Mouse (Mus musculus): ENCODE measurements around the gene Olfr1282.
"Not testable (repeated sequence)": the region's sequence is repeated elsewhere in the genome, so short reads cannot be mapped to it uniquely, and the experiment has no call there.

The Olfr1282 gene

GRCm38 (mm10) chr2:111335976-111336375 is at the start of gene Olfr1282:
Gene Olfr1282, minus strand, starts transcription at chr2:111336076.
- in situ Hi-C loops (cut with MboI, MseI): no loop called here

DNA sequence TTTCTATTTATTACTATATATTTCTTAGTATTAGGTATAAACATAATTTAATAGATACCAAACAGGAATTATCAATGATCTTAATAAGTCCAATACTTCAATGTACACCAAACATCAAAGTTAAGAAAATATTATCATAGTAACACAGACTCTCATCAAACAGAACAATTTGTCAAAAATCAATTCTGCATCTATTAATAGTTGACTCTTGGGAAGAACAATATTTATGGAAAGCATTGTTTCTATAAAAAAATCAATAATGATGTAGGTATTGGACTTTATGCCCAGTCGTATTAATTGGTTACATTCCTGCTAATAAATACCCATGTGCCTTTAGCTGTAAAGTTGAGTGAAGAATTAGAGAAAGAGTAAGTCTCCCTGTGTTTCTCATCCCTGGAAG is 39.3 kb upstream of the Olfr1282 start, which contains the start of gene Olfr1284:
TSS of gene Olfr1284 (plus strand) at position 301 of the 400 bp plus-strand sequence.
- in situ Hi-C loops (cut with MboI, MseI): no loop called here

DNA sequence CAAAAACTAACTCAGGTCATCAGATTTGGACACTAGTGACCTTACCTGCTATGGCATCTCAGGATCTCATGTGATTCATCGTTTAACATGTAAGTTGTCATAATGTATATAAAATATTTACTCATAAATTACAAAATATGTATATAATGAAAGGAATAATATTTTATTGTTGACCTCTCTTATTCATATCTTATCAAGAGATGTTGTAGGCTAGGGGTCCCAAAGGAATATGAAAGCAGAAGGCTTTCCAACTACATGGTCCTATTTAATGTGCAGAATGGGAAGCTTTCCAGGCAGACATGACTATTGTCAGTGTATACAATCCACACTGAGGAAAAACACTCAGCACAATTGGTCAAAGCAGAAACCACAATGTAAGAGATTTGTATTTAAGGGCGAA is 30.6 kb upstream of the Olfr1282 start, which contains the start of gene Olfr1283:
TSS of gene Olfr1283 (plus strand) at position 301 of the 400 bp plus-strand sequence.
- in situ Hi-C loops (cut with MboI, MseI): loop anchor here (10.0 kb wide), 1 partner anchor 972 kb away; no protein-coding TSS in a partner anchor

DNA sequence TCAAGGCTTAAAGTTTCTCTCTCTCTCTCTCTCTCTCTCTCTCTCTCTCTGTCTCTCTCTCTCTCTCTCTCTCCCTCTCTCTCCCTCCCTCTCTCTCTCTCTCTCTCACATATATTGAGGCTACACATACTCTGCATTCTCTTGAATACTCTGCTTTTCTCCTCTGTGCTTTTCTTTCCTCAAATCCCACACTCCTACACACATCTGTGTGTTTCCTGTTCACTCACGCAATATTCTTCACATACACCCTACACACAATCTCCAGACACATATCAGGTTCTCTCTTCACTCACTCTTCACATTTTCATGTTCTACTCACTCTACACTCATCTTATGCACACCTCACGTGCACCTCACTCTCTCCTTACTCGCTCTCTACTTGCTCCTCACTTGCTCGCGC is 2.2 kb downstream of the Olfr1282 start:
- in situ Hi-C loops (cut with MboI, MseI): not testable (repeated sequence)

- in situ Hi-C loops (cut with MboI, MseI): no loop called here
Measured at GRCm38 (mm10) chr2:111326220-111326619, 9.7 kb downstream of the Olfr1282 start, which contains the start of gene Olfr1281. Gene Olfr1281, plus strand, starts transcription at chr2:111326520.

DNA sequence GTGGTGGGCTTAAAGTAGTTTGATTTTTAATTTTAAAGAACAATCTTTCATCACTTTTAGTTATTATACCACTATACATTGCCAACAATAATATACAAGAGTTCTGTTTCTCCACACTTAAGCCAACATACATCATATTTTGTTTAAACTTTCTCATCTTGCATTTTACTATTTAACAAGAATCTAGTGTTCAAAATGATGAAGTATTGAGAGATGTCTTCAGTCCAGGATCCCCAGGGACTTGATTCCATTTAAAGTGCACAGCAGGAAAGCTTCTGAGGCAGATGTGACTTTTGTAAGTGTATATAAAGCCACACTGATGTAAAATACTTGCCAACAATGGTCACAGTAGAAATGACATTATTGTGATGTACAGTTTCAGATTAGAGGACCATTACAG is 22.2 kb downstream of the Olfr1282 start, which contains the start of gene Olfr1280:
TSS of gene Olfr1280 (plus strand) at position 301 of the 400 bp plus-strand sequence.
- in situ Hi-C loops (cut with MboI, MseI): no loop called here

GRCm38 (mm10) chr2:111300374-111300773 is 35.5 kb downstream of the Olfr1282 start, which contains the start of gene Olfr1279:
Gene Olfr1279, plus strand, starts transcription at chr2:111300635.
- in situ Hi-C loops (cut with MboI, MseI): no loop called here

GRCm38 (mm10) chr2:111298541-111298940 is 37.3 kb downstream of the Olfr1282 start:
- in situ Hi-C loops (cut with MboI, MseI): no loop called here

- in situ Hi-C loops (cut with MboI, MseI): no loop called here
Measured at GRCm38 (mm10) chr2:111289836-111290235, 46.0 kb downstream of the Olfr1282 start, which contains the start of gene Olfr1278. Gene Olfr1278, plus strand, starts transcription at chr2:111290136.
